Mouse (Mus musculus) lung, postnatal 25 days (tissue): ENCODE results near the gene Camk1g.

ENCODE experiments used
- DNase-seq: peaks from one replicate; pipeline ENCODE4 v3.0.0; 2022; ENCODE audit warnings: low spot score

Camk1g gene

DNA sequence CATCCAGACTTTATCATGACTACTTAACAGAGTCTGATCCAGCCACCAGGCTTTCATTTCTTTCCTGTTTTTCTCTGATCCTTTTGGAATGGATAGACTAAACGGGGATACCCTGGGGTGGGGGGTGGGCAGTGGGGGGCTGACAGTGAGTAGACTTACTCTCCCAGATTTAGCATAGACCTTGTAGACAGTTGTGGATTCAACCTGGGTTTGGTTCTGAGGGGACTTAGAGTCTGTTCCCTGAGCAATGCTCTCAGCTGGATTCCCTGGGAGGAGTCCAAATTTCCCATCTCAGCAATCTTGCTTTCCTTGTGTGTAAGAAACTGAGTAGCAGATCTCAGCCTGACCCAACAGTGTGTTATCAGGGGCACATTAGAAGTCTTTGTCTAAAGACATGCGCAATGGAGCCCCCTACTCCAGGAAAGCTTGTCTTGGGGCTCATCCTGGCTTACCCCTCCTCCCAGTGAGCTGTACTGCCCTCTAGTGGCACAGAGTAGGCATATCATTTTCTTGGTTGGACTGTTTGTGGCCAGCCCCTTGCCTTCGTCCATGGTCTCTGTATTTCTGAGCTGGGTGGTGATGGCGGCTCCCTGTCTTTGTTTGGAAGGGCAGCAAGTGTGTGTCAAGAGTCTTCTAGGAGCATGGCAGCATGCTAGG is 6.5 kb upstream of the Camk1g start:
- peak; percentile 26 for DNase-seq

DNA sequence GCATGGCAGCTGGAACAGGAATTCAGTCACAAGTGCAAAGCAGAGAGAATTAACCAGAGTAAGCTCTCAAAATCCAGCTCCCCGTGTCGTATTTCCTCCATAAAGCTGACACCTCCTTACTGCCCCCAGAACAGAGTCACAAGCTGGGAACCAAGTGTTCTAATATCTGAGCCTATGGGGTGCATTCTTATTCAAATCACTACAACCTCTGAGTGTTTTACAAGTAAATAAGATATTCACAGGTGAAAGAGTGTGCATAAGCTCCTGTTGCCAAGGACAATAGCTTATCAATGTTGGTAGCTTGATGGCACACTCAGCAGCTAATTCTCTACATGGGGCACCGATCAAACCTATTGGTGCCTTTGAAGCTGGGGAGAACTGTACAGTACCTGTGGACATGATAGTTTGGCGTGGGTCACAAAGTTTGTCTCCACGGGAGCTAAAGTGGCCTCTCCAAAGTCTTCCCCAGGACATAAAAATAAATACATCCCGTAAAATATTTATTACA is 3.9 kb upstream of the Camk1g start:
- no peak for DNase-seq

DNA sequence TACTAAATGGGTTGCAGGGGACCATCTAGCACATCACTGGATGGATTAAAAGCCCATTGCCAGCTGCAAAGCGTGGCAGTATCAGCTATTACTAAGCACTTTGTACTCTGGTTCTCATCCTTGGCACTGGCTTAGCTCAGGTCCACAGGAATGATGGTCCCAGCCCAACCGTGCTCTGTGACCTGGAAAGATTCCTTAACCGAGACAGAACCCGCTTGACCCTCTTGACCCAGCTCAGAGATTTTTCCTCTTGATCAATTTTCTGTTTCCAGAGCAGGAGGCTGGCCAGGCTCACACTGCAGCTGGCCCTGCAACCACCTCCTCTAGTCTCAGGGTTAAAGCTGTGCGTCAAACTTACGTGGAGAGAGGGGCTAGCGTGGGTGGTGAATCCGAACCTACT is 1.0 kb downstream of the Camk1g start:
- DNase-seq = no peak

DNA sequence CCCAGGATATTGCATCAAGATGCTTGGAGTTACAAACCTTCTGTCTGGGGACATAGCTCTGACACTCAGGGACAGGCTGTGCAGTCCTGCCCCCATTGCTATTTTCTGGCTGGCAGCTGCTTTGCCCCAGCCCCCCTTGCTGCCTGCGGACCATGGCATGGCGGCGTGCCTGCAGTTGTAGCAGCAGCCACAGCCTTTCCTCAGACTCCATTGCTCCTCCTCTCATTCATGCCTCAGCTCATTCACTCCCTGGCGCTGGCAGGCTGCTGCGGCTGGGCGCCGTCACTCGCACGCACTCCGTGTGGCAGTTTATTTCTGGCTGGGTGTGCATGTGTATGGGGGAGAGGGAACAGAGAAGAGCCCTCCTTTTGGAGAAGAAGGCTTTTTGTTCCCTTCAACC is 2.0 kb downstream of the Camk1g start:
- peak; percentile 45 for DNase-seq

DNA sequence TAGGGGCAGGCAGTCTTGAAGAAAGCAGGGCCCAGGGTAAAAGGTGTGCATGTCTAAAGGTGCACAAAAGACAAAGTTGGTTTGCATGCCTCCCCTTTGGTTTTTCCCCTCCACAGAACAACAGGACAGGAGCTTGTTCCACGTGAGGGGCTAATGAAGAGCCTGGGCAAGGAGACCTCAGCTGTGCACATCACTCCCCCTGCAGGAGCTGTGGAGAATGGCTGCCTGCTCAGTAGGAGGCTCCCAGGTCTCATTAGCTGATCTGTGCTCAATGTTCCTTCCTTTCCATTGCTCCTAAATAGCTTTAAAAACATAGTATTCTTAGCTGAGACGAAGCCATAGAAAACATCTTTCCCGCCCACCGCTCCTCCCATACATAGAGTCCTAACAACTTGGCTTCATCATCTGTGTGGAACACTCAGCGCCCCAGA is 6.3 kb downstream of the Camk1g start:
- peak; percentile 45 for DNase-seq

DNA sequence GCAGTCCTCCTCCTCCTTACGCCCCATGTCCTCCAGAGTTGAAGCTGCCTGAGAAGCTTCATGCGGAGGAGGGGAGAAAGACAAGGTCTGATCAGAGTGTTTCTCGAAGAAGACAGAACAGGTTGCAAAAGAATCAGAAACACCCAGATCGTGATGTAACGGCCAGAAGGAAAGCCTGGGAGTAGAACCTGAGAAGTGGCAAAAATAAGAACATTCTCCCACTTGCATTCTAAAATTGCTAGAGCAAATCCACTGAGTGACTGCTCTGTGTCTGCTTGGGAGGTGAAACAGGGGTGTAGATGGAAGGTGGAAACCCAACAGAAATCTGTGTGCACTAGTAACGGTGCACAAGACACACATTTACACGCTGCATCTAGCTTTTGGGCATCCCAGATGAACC is 8.0 kb downstream of the Camk1g start:
- DNase-seq = no peak

DNA sequence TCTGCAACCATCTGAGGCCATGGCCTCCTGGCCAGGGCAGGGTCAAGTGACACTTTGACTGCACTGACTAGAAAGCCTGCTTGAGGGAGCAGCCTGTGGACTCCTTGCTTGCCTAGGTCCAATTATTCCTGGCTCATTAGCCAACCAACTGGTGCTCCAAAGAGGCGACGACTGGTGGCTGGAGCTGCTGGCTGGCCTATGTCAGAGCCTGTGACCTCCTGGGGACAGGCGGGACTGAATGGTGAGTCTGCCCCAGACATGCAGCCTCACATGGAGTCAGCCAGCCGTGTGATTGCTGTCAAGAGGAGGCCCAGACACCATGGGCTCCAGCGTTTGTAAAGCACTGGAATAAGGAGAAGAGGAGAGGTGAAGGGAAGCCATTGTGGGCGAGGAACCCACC is 8.9 kb downstream of the Camk1g start:
- no peak for DNase-seq

DNA sequence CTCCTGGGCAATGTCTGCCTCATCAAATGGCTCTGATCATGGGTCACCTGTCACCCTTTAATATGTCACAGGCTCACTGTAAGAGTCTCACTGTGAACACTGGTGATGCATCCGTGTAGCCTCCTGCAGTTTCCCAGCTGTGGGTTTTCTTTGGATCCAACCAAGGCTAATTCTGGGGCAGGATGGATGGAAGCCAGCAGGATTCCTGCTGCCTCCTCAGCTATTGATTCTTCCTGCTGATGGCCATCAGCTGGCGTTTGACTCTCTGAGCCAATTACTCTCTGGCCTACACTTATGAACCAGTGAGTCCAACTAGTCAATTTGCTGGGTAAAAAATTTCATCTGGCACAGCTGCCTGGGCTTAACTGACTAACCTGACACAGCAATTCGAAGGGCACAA is 10.9 kb downstream of the Camk1g start:
- peak; percentile 32 for DNase-seq

DNA sequence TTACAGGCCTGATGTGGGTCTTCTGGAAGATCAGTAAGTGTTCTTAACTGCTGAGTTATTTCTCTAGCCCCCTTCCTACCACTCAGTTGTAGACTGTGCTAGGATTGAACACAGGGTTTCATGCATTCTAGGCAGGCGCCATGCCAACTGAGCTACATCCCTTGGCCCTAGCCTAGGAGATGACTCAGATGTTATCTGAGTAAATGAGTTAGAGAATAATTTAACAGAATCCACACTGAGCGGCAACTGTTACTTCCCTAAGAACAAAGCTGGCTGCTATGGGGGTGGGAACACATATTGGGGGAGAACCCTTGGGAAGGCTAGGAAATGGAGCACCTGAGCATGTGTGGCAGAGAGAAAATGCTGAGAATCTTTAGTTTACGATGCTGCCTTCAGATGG is 18.5 kb downstream of the Camk1g start:
- no peak for DNase-seq

DNA sequence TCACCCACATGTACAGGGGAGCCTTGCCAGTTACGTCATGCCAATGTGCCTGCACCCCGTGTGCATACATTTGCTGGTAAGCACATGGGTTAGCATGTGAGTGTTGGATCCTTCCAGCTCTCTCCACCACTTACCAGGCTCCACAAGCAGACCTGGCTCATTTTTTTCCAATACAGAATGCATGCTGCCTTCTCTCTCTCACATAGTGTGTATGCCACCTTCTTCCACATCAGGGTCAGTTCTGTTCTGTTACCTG is 19.6 kb downstream of the Camk1g start:
- DNase-seq = no peak

DNA sequence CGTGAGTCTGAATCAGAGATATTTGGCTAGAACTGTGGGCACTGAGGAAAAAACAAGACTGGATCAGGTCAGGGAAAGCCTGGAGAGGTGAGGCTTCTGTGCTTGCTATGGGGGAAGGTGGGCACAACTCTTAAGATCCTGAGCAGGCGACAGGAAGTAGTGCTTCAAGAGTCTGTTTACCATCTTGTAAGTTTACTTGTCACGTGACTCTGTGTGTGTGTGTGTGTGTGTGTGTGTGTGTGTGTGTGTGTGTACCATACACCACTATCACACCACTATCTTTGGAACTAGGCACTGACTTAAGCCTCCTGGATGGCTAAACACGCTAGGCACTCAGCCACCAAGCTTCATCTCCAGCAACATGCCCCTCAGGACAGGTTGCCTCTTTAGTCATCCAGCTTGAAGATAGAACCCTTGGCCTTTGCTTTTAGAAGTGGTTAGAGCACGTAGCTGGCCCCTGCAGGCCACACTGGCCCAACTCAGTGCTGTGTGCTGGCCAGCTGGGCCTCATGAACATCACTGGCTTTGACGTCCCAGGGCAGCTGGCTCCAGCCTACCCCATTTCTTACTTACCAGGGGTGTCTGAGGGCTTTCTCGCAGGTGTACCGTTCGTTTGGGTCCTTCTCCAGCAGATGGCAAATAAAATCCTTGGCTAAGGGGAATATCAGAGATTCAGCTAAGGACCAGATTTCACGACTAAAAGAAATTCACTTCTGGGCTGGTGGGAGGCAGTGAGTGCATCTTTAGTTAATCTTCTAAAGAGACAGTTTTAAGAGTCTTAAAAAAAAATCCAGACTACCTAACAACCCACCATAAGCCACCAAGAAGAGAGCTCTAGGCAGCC is 20.2 kb downstream of the Camk1g start:
- DNase-seq = no peak

DNA sequence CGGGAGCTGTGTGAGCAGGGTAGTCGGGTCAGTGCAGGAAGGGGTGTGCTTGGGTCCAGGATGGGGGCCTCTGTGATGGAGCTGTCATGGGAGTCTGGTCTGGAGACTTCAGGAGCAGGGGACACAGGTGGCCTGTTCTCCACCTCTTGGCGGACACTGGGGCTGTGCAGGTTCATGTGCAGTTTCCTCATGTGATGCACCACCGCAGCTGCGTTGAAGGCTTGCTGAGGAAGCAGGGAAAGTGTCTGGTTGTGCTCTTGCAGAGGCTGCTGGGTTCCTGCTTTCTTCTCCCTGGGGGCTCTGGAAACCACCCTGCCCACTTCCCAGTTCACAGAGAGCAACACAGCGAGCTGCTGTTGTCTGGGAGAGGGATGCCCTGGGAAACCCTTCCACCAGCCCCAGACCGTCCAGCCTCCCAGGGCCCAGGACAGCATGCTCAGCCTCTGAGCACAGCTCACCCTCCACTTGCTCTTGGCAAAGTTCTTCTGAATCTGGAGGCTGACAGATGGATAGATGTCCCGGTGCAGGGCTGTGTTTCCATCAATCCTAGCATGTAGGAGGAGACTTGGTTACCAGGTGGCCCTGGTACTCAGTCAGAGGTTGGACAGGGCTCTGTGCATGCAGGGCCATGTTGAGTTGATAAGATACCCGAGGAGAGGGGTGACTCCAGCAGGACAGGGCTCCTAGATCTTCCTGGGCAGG is 21.7 kb downstream of the Camk1g start:
- DNase-seq = no peak

DNA sequence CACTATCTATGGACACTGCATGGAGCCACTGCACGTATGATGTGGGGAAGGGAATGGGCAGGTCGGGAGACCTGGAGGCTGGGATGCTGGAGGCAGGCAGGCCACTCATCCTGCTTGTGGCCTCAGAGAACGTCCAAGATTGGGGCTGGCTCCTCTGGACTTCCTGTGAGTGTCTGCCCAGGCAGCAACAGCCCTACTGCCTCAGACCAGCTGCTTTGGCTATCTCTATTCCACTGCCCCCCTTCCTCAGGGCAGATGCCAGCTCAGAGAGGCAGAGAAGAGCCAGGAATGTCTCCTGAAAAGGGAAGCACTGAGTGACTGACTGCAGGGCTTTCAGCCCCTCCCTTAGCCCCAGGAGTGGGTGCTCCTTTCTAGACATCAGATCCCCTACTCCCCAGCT is 23.2 kb downstream of the Camk1g start:
- DNase-seq = no peak

DNA sequence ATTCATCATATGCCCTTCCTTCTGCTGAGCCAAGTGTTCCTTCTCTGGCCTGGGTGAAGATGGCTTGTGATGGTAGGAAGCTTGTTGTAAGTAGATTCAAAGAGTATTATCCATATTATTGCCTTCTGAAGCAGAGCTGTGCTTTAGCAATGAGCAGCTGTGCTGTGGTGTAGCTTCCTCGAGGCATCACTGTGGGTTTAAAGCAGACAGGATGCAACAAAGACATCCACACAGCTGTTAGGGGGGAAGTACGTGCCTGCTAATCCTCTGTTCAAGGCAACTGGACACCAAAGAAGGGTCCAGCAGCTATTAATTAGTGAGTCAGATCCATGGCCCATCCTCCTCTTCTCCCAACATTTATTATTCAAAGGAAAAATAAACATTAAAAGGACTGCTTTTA is 25.1 kb downstream of the Camk1g start:
- DNase-seq = no peak

DNA sequence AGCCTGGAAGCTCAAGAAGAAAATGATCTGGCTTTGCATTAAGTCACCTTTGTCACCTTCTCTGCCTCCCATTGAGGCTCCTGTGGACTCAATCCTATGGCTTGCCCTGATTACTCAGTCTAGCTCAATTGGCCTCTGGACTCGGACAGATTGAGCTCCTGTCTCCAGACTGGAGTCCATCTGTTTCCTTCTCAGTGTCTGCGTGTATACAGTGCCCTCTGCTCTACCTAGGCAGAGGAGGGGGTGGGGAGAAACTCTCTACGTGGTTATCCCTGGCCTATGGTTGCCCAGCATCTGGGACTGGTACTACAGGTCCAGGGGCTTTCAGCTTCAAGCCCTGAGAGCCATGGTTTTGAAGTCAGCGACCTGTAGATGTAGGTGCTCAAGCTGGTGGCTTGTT is 26.2 kb downstream of the Camk1g start:
- DNase-seq = no peak

DNA sequence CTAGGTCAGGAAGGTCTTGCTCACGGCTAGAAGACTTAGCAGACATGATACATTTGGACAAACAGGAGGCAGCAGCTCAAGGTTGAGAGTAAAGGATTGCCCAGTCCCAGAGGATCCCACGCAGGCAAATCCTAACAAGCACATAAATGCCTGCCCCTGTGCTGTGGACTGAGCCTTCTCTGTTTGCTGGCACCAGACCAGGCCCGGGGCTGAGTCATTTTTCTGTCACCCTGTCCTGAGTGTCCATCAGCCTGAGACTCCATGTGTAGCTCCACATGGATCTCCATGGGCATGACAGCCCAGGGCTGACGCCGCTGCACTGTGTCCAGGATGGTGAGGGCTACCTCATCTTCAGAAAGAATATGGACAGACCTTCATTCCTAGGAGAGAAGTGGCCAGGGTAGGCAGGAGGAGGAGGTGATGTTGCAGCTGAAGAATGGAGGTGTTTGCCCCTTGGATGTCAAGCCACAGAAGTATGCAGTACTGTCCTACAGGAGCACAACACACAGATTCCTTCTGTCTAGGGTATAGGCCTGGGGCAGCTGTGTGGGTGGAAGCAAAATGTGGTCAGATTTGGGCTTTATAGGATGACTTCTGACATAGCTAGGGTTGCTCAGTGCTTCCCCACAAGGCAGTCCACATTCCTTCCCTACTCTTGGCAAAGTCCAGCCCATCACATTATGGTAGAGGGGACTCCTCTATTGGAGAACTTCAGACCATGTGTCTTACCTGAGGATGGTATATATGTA is 27.7 kb downstream of the Camk1g start:
- DNase-seq = no peak

DNA sequence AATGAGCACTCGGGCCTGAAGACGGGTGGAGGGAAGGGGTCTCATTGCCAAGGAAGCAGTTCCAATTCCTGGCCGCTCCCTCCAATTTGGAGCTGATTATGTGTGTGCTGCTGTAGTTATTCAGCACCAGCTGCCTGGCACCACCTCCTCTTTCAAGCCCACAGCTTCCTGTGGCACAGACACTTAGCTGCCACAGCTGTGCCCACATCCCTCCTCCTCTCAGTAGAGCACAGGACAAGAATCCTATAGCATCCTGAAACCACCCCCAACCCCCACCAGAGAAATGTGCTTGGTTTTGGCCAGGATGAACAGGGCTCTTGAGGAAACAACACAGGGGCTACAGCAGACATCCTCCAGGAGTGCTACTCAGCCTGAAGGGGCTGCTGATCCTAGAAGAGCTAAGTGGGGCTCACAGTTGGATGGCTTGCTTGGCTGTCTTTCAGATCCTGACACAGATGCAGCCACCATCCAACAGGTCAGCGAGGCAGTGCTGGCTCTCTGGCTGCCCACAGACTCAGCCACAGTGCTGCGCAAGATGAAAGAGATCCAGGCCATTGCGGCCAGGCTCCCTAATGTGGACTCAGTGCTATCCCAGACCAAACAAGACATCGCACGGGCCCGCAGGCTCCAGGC is 31.6 kb downstream of the Camk1g start:
- no peak for DNase-seq

DNA sequence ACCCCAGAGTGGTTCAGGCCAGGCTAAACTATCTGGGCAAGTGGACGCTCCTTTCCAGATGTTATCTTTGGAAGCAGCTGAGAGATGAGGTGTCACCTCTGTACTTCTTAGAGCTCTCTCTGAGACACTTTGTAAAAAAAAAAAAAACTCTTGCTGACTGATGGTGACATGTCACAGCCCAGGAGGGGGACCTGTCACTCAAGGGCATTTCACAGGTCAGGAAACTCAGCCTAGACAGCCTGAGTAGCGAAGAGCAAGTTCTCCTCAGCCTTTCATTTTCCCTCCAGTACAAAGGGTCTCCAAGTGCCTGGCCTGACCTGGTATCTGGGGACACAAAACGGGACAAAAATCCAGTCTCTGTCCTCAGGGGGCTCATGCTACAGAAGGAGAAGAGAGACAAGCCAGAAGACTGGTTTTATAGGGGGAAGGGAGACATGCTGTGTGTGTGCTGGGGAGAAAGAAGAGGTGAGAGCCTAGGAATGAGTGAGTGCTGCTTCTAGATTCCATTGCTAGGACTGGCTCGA is 32.2 kb downstream of the Camk1g start:
- no peak for DNase-seq

DNA sequence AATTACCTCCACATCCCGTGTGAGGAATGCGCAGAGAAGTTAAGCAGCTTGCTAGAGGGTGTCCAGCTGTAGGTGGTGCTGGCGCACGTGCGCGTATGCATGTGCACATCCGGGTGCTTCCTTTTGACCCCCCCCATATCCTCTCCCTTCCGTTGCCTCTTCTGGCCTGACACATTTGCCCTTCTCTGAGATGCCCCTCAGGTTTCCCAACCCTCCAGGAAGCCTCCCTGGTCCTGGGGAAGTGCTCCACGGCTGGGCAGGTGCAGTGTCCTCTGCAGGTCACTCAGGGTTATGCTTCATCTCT is 33.1 kb downstream of the Camk1g start:
- no peak for DNase-seq

DNA sequence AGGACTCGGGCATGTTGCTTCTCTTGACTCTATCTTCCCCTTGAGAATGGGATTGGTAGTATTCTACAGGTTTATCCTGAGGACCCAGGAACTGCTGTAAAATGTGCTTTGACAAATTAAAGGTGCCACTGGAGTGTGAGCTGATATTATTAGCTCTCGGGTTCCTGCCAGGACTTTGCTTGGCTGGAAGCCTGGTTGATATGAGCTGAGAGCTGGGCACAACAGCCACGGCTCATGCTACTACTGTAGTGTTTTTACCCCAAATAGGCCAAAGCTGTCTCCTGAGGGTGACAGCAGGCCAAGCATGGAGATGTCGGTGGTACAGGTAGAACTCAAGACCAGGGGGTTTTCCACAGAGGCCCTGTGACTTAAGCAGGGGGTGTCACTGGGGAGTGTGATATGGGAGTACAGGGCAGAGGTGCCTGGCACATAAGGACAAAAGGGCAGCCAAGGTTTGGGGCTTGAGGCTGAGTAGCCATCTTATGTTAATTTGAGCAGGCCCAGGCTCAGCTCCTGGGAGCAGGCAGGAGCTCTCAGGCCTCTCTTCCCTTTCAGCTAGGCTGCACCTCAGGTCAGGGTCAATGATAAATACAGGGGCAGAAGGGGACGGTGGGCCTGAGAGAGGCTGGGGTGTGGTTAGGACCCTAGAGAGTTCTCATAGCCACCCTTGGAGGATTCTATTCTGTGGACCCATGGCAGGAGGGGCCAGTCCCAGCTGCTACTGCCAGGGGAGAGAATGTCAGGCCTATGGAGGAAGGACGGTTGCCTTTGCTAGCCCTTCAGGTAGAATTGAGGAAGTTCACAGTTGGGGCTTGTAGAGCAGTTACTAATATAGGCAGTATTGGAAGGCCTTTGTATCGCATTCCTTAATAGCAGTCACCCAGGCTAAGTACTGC is 33.7 kb downstream of the Camk1g start:
- no peak for DNase-seq

DNA sequence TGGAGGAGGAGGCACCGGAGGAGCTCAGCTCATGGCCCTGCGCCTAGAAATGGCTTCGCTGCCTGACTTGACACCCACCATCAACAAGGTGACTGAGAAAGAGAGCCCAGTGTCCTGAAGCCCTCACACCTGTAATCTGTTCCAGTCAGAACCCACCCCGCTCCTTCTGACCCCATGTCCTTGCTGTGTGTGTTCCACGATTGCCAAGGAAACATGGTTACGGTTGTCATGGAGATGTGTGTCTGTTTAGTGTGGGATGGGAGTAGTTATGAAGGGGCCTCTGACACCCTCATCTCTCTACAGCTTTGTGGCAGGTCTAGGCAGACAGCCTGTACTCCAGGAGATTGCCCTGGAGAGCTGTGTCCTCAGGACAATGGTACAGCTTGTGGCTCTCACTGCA is 35.6 kb downstream of the Camk1g start:
- no peak for DNase-seq
